Mouse (Mus musculus) central nervous system, embryonic 14 days (tissue): ENCODE data around the gene Oser1. TPM values are rescaled to one million over a fixed set of nuclear protein-coding genes. Genes with fewer than 3 reads are reported as not detected.

ENCODE experiments used
- polyA plus RNA-seq: library from polyadenylated mRNA; depleted of rRNA; stranded (reverse); fragments of >200 nt; gene quantifications from 2 replicates; pipeline ENCODE4 v1.2.3, GENCODE M21; 2012; rRNA removed

Oser1 gene
- 26.3 and 29.2 TPM in 2 replicates for polyA plus RNA-seq

GRCm38 (mm10) chr2:163424597-163424996 lies at the start of gene Oser1:
TSS of gene Oser1 (minus strand) at chr2:163424697.

GRCm38 (mm10) chr2:163472466-163472851 lies 48.0 kb upstream of the Oser1 start, which contains the start of gene Fitm2:
TSS of gene Fitm2 (minus strand) at chr2:163472629.

GRCm38 (mm10) chr2:163438246-163438618 lies 13.7 kb upstream of the Oser1 start, which contains the start of gene Gdap1l1:
TSS of gene Gdap1l1 (plus strand) at chr2:163438476.

GRCm38 (mm10) chr2:163397905-163398304 lies 26.6 kb downstream of the Oser1 start, which contains the start of gene Jph2:
TSS of gene Jph2 (minus strand) at chr2:163397993.

Other genes starting within 250 kb of the Oser1 start
- 46.1 and 46.3 TPM in 2 replicates for gene Tox2, start 221.6 kb downstream of the Oser1 start, polyA plus RNA-seq
- gene Jph2, start 26.7 kb downstream of the Oser1 start, polyA plus RNA-seq, result 0.49 and 2.0 TPM in 2 replicates
- 117 and 118 TPM in 2 replicates for gene Gdap1l1, start 13.8 kb upstream of the Oser1 start, polyA plus RNA-seq
- gene Fitm2, start 47.9 kb upstream of the Oser1 start, polyA plus RNA-seq, result 6.8 and 7.3 TPM in 2 replicates
- 0.25 and 0.31 TPM in 2 replicates for gene R3hdml, start 67.6 kb upstream of the Oser1 start, polyA plus RNA-seq
- gene Hnf4a, start 82.1 kb upstream of the Oser1 start, polyA plus RNA-seq, result 0.09 TPM in 1 of 2 replicates, not detected in the other
- 26.2 and 26.6 TPM in 2 replicates for gene Ttpal, start 177.6 kb upstream of the Oser1 start, polyA plus RNA-seq
- gene Serinc3, start 220.4 kb upstream of the Oser1 start, polyA plus RNA-seq, result 76.4 and 83.6 TPM in 2 replicates
- 69.3 and 70.9 TPM in 2 replicates for gene Pkig, start 233.7 kb upstream of the Oser1 start, polyA plus RNA-seq